Mouse (Mus musculus) C2C12 (cell line): ENCODE measurements around the gene Smtnl2. TPM values are rescaled to one million over a fixed set of nuclear protein-coding genes. Genes with fewer than 3 reads are reported as not detected.

Experiments used
- H3K27me3 ChIP-seq: one replicate; pipeline ENCODE4 v1.6.1; 2011; ENCODE audit not compliant: control insufficient read depth, insufficient read depth, insufficient read length
- H3K36me3 ChIP-seq: one replicate; pipeline ENCODE4 v1.6.1; 2011; ENCODE audit not compliant: control insufficient read depth, insufficient read depth
- H3K4me3 ChIP-seq: one replicate; pipeline ENCODE4 v1.5.1; 2011; ENCODE audit warnings: mild to moderate bottlenecking, control low read depth; ENCODE audit not compliant: poor library complexity, insufficient read depth, severe bottlenecking
- H3K79me2 ChIP-seq: one replicate; pipeline ENCODE4 v1.6.1; 2011; ENCODE audit not compliant: control insufficient read depth, insufficient read depth
- H3K79me3 ChIP-seq: one replicate; pipeline ENCODE4 v1.6.1; 2011; ENCODE audit warnings: low read depth, control low read depth
- H3ac ChIP-seq: one replicate; pipeline ENCODE3; 2011; ENCODE audit warnings: low read depth; ENCODE audit not compliant: control insufficient read depth, insufficient read length
- CEBPB ChIP-seq: IDR thresholded peaks from one replicate; pipeline ENCODE4 v1.6.1; 2011; ENCODE audit warnings: low read depth, mild to moderate bottlenecking, control low read depth, moderate library complexity
- CTCF ChIP-seq: IDR thresholded peaks from one replicate; pipeline ENCODE4 v1.5.1; 2011; ENCODE audit not compliant: control insufficient read depth, insufficient read depth, insufficient read length
- FOSL1 ChIP-seq: IDR thresholded peaks from one replicate; pipeline ENCODE4 v1.8.0; 2011; ENCODE audit warnings: mild to moderate bottlenecking, low read length; ENCODE audit not compliant: poor library complexity, insufficient read depth, severe bottlenecking
- MAX ChIP-seq: IDR thresholded peaks from one replicate; pipeline ENCODE4 v1.6.1; 2011; ENCODE audit warnings: mild to moderate bottlenecking, control low read depth
- MYOD1 ChIP-seq: IDR thresholded peaks from one replicate; pipeline ENCODE4 v1.6.1; 2011; ENCODE audit warnings: low read depth; ENCODE audit not compliant: control insufficient read depth, insufficient read length
- MYOG ChIP-seq: IDR thresholded peaks from one replicate; pipeline ENCODE4 v1.6.1; 2011; ENCODE audit not compliant: control insufficient read depth, insufficient read length; ENCODE audit errors: extremely low read depth
- USF1 ChIP-seq: IDR thresholded peaks from one replicate; pipeline ENCODE4 v1.6.1; 2011; ENCODE audit warnings: low read depth, mild to moderate bottlenecking, control low read depth, moderate library complexity
- polyA plus RNA-seq: library from polyadenylated mRNA; unstranded; fragments of >200 nt; fragmentation: generic; extraction: Trizol; gene quantifications from one replicate; pipeline ENCODE4 v1.2.1, GENCODE M21; 2012; ENCODE audit warnings: missing spikeins

Smtnl2 gene
- polyA plus RNA-seq, 1 experiment: 0.04 TPM

DNA sequence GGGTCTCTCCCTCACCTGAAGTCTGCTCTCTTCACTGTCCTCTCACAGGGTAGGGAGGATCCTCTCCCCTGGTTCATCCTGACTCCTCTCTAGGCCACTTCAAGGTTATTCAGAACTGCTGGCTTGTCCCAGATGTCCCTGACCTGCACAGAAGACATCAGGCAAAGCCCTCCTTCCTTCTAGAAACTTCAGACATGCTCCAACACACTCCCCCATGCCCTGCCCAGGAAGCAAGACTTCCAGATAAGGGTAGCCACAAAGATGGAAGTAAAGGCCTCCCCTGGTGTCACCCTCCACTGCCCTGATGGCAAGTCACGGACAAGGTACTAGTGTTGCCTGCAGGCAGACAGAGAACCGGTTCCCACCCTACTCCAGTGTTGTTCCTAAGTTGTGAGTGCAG lies 16.8 kb downstream of the Smtnl2 start:
- Histone ChIP-seq H3K4me3 (no peak overlapping the region), H3K79me3 (no peaks in the 10 kb centered on the region), H3ac (no peak overlapping the region), H3K79me2 (no peaks in the 10 kb centered on the region), H3K36me3 (no peaks in the 10 kb centered on the region), H3K27me3 (peaks cover 54% of the 10 kb centered on the region)
- TF ChIP-seq USF1 (no peak), FOSL1 (no peak), MYOG (no peak), MAX (no peak), MYOD1 (no peak), CEBPB (no peak), CTCF (no peak)

- Histone ChIP-seq H3K79me2 (no peaks in the 10 kb centered on the region), H3K36me3 (no peaks in the 10 kb centered on the region), H3ac (no peak overlapping the region), H3K4me3 (no peak overlapping the region), H3K27me3 (peaks cover 58% of the 10 kb centered on the region), H3K79me3 (no peaks in the 10 kb centered on the region)
- TF ChIP-seq CEBPB: no peak
Observed at GRCm38 (mm10) chr11:72393669-72394068, 17.8 kb downstream of the Smtnl2 start.

GRCm38 (mm10) chr11:72393243-72393642 lies 18.3 kb downstream of the Smtnl2 start:
- Histone ChIP-seq H3ac (no peak overlapping the region), H3K79me3 (no peaks in the 10 kb centered on the region), H3K4me3 (no peak overlapping the region), H3K36me3 (no peaks in the 10 kb centered on the region), H3K79me2 (no peaks in the 10 kb centered on the region), H3K27me3 (peaks cover 58% of the 10 kb centered on the region)
- no peak for TF ChIP-seq MAX

- no peaks in the 10 kb centered on the region for H3K79me2 ChIP-seq
- no peaks in the 10 kb centered on the region for H3K79me3 ChIP-seq
- H3K4me3 ChIP-seq: no peak overlapping the region
- no peaks in the 10 kb centered on the region for H3K36me3 ChIP-seq
- H3ac ChIP-seq: no peak overlapping the region
- TF ChIP-seq USF1: no peak
- TF ChIP-seq FOSL1: no peak
- TF ChIP-seq MAX: no peak
- no peak for TF ChIP-seq MYOG
- no peak for TF ChIP-seq MYOD1
- TF ChIP-seq CEBPB: no peak
- TF ChIP-seq CTCF: no peak
- H3K27me3 ChIP-seq: peaks cover 49% of the 10 kb centered on the region
Observed at GRCm38 (mm10) chr11:72391181-72391580, 20.3 kb downstream of the Smtnl2 start.

- H3ac ChIP-seq: no peak overlapping the region
- no peaks in the 10 kb centered on the region for H3K79me2 ChIP-seq
- peaks cover 46% of the 10 kb centered on the region for H3K27me3 ChIP-seq
Observed at GRCm38 (mm10) chr11:72389407-72390142, 21.9 kb downstream of the Smtnl2 start.

DNA sequence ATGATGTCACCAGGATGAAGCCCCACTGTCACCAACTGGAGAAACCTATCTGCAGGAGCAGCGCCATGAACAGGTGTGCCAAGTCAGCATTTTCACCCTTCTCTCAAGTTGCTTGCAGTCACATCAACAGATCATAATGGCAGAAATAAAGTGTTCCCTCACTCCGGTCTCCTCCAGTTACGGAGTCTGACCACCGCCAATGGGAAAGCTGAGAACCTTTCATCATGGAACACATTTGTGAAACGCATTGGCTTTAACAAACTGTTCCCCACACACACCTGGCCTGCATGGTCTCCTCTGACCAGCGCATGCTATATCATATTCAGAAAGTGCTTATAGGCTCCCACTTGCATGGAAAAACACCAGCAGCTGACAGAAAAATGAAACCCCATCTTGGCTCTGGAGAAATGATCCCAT lies 23.4 kb downstream of the Smtnl2 start:
- H3ac ChIP-seq: no peak overlapping the region
- no peak overlapping the region for H3K4me3 ChIP-seq
- peaks cover 32% of the 10 kb centered on the region for H3K27me3 ChIP-seq
- no peaks in the 10 kb centered on the region for H3K36me3 ChIP-seq
- H3K79me2 ChIP-seq: no peaks in the 10 kb centered on the region
- H3K79me3 ChIP-seq: no peaks in the 10 kb centered on the region
- TF ChIP-seq FOSL1 (no peak), USF1 (no peak), MYOG (no peak), CEBPB (no peak), MAX (no peak), MYOD1 (no peak), CTCF (no peak)

More at GRCm38 (mm10) chr11:72389407-72390142, 21.9 kb downstream of the Smtnl2 start:
- TF ChIP-seq MYOD1 (no peak), FOSL1 (no peak), MYOG (no peak), MAX (no peak), CEBPB (no peak), CTCF (no peak), USF1 (no peak)
- Histone ChIP-seq H3K4me3 (no peak overlapping the region), H3K36me3 (no peaks in the 10 kb centered on the region), H3K79me3 (no peaks in the 10 kb centered on the region)
